Mouse (Mus musculus) thymus, postnatal 0 days (tissue): ENCODE data around the gene Gm11492. TPM values are rescaled to one million over a fixed set of nuclear protein-coding genes. Genes with fewer than 3 reads are reported as not detected.
A peak's percentile ranks its signal among the peaks of the same experiment; 100 is the strongest.

ENCODE experiments used
- DNase-seq: peaks from one replicate; pipeline ENCODE4 v3.0.0-alpha.2; 2015; ENCODE audit warnings: low spot score
- polyA plus RNA-seq: library from polyadenylated mRNA; unstranded; fragments of >200 nt; fragmentation: Nextera tagmentation; extraction: Ambion mirVana; gene quantifications from 2 replicates; pipeline ENCODE4 v1.2.1, GENCODE M21; 2015

Gene Gm11492
- polyA plus RNA-seq = not detected in 2 replicates

DNA sequence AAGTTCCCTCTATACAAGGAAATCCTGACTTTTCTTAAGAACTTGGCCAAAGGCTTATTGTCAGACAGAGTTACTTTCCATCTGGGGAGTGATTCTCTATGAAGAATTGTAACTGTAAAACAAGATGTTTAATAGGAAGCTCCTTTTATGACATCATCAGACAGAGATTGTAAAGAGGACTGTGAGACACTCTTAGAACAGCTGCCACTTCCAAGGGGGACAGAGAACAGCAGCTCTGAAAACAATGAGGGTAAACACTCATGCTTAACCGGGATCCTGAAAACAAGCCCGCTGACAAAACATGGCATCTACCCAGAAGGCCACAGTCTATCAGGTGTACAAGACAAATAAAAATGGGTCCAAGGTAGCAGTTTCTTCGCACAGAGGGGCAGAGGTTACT lies at the start of gene Gm11492:
Gene Gm11492 (plus strand): TSS at position 153 of the 400 bp plus-strand sequence.
- DNase-seq = no peak

DNA sequence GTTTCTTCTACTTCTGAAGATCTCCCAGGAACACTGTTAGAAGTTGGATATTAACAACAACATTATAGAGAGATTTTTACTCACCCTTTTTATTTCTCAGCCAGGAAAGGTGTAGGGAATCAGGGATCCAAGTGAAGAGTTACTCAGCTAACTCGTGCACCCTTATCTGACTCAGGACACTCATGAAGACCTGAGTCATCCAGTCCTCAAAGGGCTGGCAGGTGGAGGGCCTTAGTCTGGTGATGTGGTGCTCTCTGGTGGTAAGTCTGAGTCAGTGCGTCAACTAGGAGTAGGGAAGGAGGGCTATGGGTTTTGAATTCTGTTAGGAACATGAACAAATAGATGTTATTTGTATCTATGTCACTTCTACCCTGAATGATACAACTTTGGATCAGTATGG lies 47.2 kb upstream of the Gm11492 start:
- DNase-seq = peak; percentile 74

DNA sequence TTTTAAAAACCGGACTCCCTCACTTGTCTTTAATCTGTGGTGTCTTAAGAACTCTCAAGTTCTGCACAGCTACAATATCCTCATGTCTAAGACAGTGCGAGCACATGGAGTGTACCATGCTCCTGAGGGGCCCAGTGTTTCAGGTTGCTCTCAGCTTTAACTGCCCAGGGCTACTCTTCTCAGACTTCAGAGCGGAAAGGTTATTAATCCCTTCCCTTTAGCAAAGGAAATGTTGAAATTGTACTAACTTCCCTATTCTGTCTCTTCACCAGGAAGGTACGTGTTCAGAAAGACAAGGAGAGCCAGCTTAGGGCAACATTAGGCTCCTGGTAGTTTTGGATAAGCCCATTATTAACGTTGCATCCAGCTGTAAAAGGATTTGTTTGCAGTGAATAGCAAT lies 43.0 kb upstream of the Gm11492 start:
- DNase-seq = no peak

DNA sequence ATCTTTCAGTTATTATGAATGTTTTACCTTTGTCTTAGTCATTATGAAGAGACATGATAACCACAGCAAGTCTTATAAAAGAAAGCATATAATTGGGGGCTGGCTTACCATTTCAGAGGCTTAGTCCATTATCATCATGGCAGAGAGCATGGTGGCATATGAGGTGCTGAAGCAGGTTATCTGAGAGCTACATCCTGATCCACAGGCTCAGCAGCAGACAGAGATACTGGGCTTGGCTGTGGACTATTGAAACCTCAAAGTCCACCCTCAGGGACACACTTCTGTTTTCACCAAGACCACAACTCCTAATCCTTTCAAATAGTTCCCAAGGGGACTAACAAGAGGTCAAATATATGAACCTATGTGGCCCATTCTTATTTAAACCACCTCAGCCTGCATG lies 42.5 kb upstream of the Gm11492 start:
- no peak for DNase-seq

DNA sequence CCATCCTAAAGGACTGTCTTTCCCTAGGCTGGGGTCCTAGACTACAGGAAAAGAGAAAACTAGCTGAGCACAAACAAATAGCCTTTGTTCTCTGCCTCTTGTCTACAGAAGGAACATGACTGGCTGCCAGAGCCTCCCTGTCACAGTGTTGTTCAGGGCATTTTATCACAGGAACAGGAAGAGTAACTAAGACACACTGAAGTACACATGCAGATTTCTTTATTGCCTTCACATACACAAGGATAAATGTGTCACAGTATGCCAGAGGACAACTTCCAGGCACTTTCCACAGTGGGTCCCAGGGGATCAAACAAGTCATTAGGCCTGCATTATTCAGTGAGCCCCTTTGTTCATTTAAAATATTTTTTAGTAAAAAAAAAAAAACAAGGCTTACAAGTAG lies 41.7 kb upstream of the Gm11492 start:
- no peak for DNase-seq

DNA sequence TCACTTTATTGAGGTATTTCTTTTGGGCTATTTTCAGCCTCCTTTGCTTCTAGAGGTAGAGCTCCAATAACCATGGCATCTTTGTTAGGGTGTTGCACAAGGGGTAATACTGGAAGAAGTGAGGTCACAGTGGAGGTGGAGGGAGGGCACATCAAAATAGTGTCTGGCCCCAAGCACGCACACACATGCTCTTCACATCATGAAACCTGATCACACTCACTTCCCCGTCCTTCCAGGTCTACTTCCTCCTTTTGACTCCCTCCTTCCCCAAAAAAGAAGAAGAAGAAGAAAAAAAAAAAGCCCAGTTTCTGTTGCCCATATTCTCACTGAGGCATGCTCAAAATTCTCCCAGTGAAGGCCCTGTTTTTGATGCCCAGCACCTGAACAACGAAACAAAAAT lies 39.1 kb upstream of the Gm11492 start:
- DNase-seq = no peak

DNA sequence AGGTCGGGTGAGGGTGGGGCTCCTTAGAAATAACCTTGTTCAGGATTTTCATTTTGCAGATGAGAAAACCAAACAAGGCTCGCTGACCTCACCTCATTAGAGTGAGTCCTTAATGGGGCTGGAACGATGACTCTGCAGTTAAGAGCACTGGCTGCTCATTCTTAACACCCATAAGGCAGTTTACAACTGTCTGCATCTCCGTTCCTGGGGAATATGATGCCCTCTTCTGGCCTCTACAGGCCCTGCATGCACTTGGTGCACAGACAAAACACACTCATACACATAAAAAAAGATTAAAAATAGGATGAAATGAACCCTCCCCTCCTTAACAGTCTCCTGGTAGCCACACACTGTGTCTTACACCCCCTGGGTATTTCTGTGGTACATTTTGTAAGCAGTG lies 38.5 kb upstream of the Gm11492 start:
- DNase-seq = peak; percentile 12

DNA sequence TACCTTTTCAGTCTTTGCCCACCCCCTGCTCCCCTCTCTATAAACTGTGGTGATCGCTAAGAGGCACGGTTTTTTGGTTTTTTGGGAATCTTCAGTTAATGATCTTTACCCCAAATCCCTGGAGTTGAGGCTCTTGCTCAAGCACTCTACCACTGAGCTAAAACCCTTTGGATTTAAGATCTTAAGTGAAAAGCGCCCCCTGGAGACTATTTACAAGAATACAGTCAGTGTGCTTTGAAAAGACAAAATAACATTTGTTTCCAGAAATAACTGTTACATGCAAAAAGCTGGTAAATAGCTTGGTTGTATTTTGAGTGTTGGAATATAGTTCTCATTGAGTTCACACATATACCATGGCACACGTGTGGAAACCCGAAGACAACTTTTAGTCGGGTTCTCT lies 34.8 kb upstream of the Gm11492 start:
- DNase-seq = peak; percentile 34

DNA sequence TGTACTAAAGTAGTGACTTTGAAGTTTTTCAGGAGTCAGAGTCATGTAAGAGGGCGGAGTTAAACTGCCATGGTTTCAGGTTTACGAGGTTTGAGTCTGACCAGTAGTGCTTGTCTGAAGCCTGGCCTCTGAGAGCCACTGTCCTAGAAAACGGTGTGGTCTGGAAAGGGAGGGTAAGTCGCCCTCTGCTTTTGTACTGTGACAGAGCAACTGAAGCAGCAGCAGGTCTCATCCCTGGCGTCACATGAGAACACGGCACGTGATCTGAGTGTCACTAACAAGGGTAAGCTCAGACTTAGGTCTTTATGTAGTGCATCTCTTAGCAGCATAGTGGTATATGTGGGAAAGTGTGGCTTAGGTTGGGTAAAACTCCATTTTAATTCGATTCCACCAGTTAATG lies 24.2 kb upstream of the Gm11492 start:
- DNase-seq = no peak

DNA sequence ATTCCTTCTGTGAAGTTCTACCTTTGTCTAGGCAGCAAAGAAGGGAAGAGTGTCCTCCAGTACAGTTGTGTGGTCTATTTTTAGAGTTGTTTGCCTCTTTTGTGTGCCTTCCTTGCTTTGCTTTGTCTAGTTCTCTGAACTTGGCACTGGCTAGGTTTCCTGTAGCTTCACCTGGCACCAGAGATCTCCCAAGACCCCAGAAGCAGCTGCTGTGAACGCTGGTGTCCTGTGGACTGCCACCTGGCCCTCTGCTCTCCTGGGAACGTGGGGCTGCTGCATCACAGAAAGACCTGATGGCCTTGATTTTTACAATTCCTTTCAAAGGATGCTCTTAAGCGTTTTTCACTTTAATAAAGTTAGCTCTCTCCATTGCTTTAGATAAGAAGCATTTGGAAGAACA lies 23.5 kb upstream of the Gm11492 start:
- peak; percentile 38 for DNase-seq

DNA sequence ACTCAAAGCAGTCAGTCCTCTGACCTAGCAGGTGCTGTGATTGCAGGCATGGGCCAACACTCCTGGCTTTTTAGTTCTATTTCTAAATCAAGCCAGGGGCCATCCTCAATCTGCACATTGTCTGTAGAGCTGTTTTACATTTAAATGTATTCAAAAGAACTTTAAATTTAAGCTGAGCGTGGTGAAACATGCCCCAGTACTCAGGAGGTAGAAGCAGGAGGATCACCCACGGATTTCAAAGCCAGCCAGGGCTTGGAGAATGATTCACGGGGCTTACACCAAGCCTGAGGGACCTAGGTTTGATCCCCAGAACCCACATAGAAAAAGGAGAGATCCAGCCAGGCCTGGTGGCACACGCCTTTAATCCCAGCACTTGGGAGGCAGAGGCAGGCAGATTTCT lies 13.1 kb upstream of the Gm11492 start:
- no peak for DNase-seq

DNA sequence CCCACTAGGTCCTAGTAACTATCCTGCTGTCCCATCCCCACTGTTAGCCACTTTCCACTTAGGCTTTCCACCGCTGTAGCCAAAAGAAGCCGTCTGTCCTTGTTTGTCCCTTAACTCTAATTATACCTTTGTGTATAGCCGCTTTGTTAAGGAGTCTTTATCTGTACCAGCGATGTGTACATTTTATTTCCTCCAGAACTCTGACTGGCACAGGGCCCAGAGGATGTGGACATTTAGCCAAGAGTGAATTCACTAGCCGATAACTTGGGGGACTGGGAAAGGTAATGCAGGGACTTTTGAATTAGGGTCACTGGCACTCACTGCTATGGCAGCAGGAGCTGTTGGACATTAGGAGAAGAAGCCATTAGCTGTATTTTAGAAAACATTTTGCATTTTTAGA lies 12.1 kb upstream of the Gm11492 start:
- DNase-seq = no peak

DNA sequence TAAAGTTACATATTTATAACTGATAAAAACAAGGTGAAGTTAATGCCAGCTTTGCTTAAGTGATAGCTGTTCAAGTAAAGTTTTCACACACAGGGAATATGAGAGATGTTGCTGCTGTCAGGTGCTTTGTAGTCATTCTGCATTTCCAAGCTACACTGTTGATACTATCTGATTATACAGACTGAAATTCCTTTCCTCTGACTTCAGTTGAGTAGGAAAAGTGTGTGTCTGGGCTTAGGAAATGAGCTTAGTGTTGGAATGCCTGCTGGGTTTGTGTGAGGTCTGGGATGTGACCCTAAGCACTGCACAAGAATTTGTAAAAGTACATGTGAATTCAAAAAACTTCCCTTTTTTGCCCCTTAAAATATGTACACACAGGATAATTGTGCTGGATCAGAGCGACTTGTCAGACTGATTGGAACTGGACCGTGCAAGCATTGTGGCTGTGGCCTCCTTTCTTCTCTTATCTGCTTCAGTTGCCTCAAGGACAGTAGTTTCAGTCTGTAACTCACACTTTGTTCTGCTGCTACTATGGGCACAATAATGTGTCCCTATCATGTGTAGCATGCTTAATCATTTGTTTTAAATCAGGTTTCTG lies 11.2 kb upstream of the Gm11492 start:
- no peak for DNase-seq

DNA sequence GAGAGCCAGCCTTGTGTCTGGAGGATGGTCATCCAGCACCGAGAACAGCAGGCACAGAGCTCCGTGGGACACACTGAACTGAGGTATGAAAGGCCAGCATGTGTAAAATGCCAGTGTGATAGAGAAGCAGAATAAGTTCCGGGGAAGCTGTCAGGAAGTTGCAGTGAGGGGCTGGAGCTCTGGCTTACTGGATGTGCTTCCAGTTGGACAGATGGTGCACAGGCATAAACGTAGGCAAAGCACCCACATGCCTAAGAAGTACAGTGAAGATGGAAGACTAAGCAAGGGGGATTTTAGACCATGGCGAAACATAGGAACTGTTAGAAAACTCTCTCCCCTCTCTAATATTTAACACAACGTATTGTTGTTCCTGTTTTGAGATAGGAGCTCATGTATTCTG lies 5.2 kb upstream of the Gm11492 start:
- no peak for DNase-seq

DNA sequence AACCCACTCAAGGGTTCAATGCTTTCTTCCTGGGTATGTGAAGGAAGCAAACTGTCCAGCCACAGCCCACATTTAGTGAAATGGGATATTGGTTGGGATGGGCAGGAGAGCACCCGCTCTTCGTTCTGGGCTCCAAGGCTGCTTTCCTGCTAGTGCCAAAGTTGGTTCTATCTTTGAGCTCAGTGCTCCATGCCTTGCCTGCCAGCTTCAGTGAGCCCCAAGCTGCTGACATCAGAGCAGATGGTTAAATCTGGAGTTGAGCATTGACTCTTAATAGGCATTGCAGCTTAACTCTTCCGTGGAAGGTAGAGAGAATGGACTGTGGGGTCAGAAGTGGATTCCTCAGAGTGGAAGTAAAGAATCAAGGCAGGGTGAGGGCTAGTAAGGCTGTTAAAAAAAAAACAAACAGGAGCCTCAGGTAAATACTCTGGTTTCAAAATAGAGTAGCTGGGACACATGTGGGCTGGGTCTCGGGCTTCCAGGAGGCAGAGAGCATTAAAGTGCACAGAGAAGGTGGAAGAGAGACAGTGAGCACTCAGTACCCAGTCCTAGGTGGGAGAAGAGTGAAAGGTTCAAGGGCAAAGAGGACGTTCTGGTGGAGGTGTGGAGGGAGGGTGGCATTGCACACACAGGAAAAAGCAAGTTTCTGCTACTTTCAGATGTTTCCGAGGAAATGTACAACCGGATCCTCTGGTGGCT lies 2.0 kb downstream of the Gm11492 start, which contains the start of gene Sept4:
Gene Sept4 (plus strand): TSS at position 649 of the 699 bp plus-strand sequence.
- no peak for DNase-seq

DNA sequence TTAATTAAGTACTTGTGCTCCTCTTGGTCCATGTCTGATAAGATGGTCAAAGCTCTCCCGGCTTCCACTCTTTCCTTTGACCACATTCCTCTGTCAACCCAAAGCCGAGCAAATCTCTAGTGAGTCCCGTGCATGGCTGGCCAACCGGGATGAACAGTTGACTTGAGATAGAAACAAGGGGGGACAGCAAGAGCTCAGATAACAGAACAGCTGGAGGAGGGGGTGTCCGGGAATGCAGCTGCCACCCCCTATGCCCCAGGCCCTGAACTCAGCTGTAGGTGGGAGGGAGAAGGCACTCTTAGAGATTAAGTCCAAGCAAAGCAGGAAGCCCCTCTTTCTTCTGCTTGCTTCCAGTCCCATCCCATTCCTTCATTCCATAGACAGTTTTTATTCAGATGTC lies 4.3 kb downstream of the Gm11492 start:
- DNase-seq = no peak

DNA sequence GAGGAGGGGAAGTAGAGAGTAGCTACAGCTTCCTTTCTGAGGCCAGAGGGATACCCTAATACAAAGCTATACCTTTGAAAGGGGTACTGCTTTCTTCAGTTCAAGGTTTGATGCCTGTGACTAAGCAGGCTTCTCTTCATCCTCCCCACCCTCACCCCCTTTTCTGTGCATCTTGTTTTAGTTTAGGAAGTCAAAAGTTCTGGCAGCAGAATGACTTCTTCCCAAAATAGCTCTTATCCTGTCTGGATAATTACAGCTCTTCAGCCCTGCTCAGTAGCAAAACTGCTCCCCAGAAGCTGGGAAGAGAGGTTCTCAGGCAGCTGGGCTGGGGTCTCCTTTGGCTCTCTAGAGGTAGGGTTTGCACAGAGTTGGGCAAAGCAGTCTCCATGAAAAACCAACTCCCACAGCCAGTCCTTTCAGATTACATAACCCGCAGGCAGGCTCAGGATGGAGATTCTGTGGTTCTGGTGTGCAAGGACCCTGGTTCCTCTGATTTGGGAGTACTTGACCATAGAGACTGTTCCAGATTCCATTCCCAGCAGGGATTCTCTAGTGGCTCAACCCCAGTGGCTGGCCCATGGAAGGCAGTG lies 5.0 kb downstream of the Gm11492 start:
- no peak for DNase-seq

DNA sequence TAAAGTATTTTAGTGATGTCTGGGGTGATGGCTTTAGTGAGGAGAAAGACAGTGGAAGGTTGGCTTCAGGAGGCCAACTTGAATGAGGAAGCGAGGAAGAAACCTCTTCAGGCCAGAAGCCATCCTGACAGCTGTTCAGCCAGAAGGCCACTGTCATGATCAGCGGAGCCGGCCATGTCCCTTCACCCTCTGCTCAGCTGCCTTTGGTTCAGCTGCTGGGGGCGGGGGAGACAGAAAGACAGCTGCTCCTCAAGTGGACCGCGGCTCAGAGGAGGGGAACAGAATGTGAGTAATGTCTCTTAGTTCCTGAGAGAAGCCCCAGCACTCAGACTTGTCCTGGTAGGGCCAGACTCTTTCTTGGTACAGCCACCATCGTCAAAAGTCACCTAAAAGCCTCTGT lies 7.3 kb downstream of the Gm11492 start:
- no peak for DNase-seq

DNA sequence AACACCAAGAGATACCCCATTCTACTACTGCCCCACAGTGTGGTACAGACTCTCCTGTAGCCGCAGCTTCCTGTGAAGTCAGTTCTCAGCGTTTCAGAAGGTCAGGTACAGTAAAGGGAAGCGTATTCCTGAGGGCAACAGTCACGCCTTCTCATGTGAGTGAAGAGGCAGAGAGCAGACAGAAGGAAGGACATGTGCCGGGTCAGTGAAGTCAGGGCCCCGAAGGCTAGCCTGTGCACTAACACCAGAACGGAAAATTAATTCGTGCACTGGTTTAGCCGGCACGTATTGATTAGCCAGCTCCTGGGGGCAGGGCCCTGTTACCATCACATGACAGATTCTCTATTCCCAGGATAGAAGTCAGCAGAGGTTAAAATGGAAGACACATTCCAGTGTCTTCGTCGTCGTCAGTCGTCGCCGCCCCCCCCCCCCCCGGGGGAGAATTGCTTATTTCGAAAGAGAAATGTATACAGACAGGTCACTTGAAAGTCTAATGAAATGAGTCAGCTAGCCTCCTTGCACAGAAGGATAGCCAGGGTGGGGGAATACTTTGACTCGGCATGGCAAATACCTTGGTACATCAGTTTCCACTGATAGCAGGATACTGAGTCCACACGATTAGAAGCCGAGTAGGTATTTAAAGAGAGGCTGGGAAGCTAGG lies 8.2 kb downstream of the Gm11492 start:
- no peak for DNase-seq

DNA sequence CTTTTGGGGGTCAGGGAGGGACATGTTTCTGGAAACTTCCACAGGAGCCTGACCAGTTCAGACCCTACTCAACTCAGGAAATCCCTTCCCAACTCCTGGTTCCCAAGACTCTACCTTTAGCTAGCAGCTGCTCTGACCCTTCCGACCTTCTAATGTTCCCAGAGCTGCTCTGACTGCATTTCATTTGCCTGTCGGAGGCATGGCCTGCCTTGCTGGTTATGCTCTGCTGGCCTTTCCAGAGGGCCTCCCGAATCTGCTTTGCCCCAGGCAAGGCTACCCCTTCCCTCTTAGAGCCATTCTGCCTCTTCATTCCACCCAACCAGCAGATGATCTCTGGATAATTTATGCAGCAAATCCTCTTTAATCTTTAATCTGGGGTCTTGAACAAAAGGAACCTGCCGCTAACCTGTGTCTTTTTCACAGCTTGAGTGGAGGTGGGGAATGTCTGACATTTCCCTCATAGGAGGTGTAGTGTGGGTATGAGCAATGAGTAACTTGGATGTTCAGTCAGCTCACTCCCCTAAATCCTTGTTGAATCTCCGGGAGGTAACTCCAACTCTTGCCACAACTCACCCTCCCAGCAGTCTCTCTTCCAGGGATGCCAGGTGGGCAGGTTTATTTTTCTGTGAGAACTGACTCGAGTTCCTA lies 11.3 kb downstream of the Gm11492 start:
- no peak for DNase-seq

DNA sequence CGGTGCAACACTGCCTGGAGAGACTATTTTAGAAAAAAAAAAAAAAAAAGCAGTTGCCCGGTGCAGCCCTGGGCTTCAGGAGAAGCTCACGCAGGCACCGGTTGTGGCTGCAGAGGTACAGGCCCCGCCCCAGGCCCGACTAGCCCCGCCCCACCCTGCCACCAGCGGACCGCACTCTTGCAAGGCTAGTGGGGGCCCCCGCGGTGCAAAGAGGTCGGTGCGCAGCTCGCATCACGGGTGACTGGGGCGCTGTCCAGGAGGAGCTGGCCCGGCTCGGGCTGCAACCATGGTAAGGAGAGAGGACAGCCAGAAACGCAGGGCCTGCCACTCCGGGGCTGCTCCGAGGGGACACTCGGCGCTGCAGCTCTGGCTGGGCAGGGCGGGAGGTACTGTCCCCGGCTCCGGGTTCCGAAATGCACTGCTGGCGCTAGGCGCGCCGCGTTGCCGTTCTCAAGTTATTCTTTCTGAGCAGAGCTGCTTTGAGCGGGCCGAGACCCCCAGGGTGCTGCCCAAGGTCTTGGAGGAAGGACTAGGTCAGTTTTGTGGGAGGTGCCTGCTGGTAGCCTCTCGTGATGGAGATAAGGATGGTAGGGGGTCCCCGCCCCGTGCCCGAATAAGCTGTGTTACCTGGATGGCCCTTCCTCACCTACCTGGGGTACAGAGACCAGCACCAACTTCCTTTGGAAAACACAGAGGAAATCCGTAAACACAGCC lies 12.0 kb downstream of the Gm11492 start:
- DNase-seq = peak; percentile 67
